Mouse (Mus musculus): Measurements from ENCODE around the gene Gm49450. TPM values are rescaled to one million over a fixed set of nuclear protein-coding genes. Genes with fewer than 3 reads are reported as not detected.
"Not testable (repeated sequence)": the region's sequence is repeated elsewhere in the genome, so short reads cannot be mapped to it uniquely, and the experiment has no call there.

The Gm49450 gene
- polyA plus RNA-seq, 1 experiment from 2014 or later: not detected

GRCm38 (mm10) chr15:98952063-98952455 lies 1.3 kb downstream of the Gm49450 start:
- Histone ChIP-seq H3K36me3 (replicated peaks) (0 out of 2 replicates have a peak, but pooled peaks cover 4% of the 10 kb centered on the region), H3K4me1 (replicated peaks) (peaks cover 22% of the 10 kb centered on the region), H3K27me3 (peaks cover 26% of the 10 kb centered on the region), H3K9me3 (replicated peaks) (no peaks in the 10 kb centered on the region), H3K4me3 (replicated peaks) (peak overlapping the region; percentile 27), H3K9ac (no peak overlapping the region), H3K4me2 (peak overlapping the region; percentile 35), H3K27ac (replicated peaks) (no peak overlapping the region)
- WGBS (ENCODE audit: insufficient replicate concordance): 36% methylated on average over 5 of the region's 5 CpGs
- no peak for ATAC-seq (ENCODE audit: insufficient read depth)

DNA sequence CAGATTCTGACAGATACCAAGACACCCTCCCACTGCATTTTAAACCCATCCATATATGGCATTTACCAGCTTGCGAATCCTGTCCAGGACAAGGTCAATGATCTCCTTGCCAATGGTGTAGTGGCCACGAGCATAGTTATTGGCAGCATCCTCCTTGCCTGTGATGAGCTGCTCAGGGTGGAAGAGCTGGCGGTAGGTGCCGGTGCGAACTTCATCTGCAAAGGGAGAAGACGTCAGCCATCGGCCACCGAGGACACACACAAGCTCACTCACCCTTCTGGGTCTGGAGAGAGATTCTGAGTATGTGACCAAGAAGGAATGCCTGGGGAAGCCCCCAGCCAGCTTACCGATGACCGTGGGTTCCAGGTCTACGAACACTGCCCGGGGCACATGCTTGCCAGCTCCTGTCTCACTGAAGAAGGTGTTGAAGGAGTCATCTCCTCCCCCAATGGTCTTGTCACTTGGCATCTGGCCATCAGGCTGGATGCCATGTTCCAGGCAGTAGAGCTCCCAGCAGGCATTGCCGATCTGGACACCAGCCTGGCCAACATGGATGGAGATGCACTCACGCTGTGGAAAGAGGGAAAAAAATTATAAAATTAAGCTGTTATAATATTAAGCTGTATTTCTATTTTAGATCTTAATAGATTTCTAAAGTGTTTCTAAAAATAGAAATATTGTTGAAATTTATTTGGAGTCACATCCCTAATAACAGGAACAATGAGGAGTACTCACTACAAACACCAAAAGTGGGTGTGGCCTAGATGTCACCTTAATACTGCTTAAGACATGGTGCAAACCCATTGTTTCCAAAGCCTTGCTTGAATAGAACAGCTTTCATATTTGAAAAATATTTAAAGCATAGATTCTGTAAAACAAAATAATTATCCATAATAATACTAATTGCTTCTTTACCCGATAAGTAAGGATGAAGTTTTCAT lies 2.0 kb downstream of the Gm49450 start:
- not testable (repeated sequence) for H3K9me3 ChIP-seq (replicated peaks); H3K36me3 ChIP-seq (replicated peaks); ATAC-seq (ENCODE audit: insufficient read depth); H3K27ac ChIP-seq (replicated peaks); H3K4me2 ChIP-seq; H3K9ac ChIP-seq
- H3K4me1 ChIP-seq (replicated peaks): peaks cover 22% of the 10 kb centered on the region
- peak overlapping the region; percentile 27; the same call in 1 of the 2 replicates for H3K4me3 ChIP-seq (replicated peaks)
- peaks cover 26% of the 10 kb centered on the region for H3K27me3 ChIP-seq
- WGBS (ENCODE audit: insufficient replicate concordance): 80% methylated on average over 11 of the region's 15 CpGs

GRCm38 (mm10) chr15:98949607-98949892 lies 3.8 kb downstream of the Gm49450 start:
- 68% methylated on average over 3 of the region's 3 CpGs for WGBS (ENCODE audit: insufficient replicate concordance)
- H3K27ac ChIP-seq (replicated peaks): no peak overlapping the region
- 0 out of 2 replicates have a peak, but pooled peaks cover 4% of the 10 kb centered on the region for H3K36me3 ChIP-seq (replicated peaks)
- peaks cover 17% of the 10 kb centered on the region for H3K4me1 ChIP-seq (replicated peaks)
- no peak overlapping the region for H3K9ac ChIP-seq
- no peak overlapping the region for H3K4me2 ChIP-seq
- no peak overlapping the region for H3K4me3 ChIP-seq (replicated peaks)
- no peaks in the 10 kb centered on the region for H3K9me3 ChIP-seq (replicated peaks)
- H3K27me3 ChIP-seq: peaks cover 21% of the 10 kb centered on the region
- no peak for ATAC-seq (ENCODE audit: insufficient read depth)

- Histone ChIP-seq H3K4me1 (replicated peaks) (peaks cover 17% of the 10 kb centered on the region), H3K9ac (no peak overlapping the region), H3K36me3 (replicated peaks) (0 out of 2 replicates have a peak, but pooled peaks cover 4% of the 10 kb centered on the region), H3K4me2 (no peak overlapping the region), H3K27ac (replicated peaks) (no peak overlapping the region), H3K4me3 (replicated peaks) (no peak overlapping the region), H3K27me3 (peaks cover 16% of the 10 kb centered on the region), H3K9me3 (replicated peaks) (no peaks in the 10 kb centered on the region)
- 72% methylated on average over 6 of the region's 6 CpGs for WGBS (ENCODE audit: insufficient replicate concordance)
- ATAC-seq (ENCODE audit: insufficient read depth): no peak
Measured at GRCm38 (mm10) chr15:98948857-98949606, 4.3 kb downstream of the Gm49450 start.

- peaks cover 14% of the 10 kb centered on the region for H3K4me1 ChIP-seq (replicated peaks)
- peaks cover 9% of the 10 kb centered on the region for H3K27me3 ChIP-seq
- H3K4me2 ChIP-seq: no peak overlapping the region
- ATAC-seq (ENCODE audit: insufficient read depth): no peak
- H3K9ac ChIP-seq: no peak overlapping the region
- H3K4me3 ChIP-seq (replicated peaks): no peak overlapping the region
- no peaks in the 10 kb centered on the region for H3K9me3 ChIP-seq (replicated peaks)
- no peak overlapping the region for H3K27ac ChIP-seq (replicated peaks)
- 0 out of 2 replicates have a peak, but pooled peaks cover 4% of the 10 kb centered on the region for H3K36me3 ChIP-seq (replicated peaks)
Measured at GRCm38 (mm10) chr15:98948382-98948781, 5.0 kb downstream of the Gm49450 start.

DNA sequence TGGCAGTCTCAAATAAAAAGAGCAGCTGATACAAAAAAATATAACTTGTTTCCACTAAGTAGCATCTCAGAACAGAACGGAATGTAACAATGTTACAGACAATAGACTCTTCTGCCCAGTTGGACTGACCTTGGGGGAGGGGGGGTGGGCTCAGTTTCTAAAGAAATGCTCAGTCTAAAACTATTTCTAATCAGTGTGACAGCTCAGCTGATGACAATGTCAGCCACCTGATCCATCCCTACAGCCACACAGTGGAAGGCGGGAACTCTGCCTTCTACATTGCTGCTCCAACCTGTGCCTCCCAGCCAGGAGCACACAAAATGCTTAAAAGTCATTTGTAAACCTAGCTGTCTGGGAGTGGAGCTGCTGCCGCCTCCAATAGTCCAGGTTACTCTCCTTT lies 5.5 kb downstream of the Gm49450 start:
- H3K4me2 ChIP-seq: no peak overlapping the region
- H3K27ac ChIP-seq (replicated peaks): no peak overlapping the region
- 66% methylated on average over 3 of the region's 3 CpGs for WGBS (ENCODE audit: insufficient replicate concordance)
- H3K4me3 ChIP-seq (replicated peaks): no peak overlapping the region
- peaks cover 9% of the 10 kb centered on the region for H3K4me1 ChIP-seq (replicated peaks)
- H3K36me3 ChIP-seq (replicated peaks): 0 out of 2 replicates have a peak, but pooled peaks cover 4% of the 10 kb centered on the region
- H3K27me3 ChIP-seq: peaks cover 4% of the 10 kb centered on the region
- ATAC-seq (ENCODE audit: insufficient read depth): no peak
- no peaks in the 10 kb centered on the region for H3K9me3 ChIP-seq (replicated peaks)
- H3K9ac ChIP-seq: no peak overlapping the region

DNA sequence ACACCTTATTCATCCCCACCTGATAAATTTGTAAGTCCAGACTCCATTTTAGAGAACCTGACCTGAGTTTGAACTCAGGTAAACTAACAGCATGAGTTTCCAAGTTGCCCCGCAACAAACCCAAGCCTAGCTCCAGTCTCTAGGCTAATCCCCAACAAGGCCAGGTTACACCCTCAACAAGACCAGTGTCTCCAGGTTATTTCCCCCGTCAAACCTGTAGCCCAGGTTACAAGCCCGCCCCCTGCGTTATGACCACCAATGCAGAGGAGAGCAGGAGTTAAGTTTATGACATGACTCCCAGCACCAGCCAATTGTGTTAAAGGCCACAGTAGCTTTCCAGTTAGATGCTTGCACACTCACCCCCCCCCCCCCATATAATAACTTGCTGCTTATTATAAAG lies 10.2 kb downstream of the Gm49450 start:
- no peak for ATAC-seq (ENCODE audit: insufficient read depth)
- Histone ChIP-seq H3K36me3 (replicated peaks) (no peaks in the 10 kb centered on the region), H3K27ac (replicated peaks) (no peak overlapping the region), H3K27me3 (no peaks in the 10 kb centered on the region), H3K9me3 (replicated peaks) (no peaks in the 10 kb centered on the region), H3K4me1 (replicated peaks) (peaks cover 6% of the 10 kb centered on the region; the same call in 1 of the 2 replicates), H3K4me2 (no peak overlapping the region), H3K4me3 (replicated peaks) (no peak overlapping the region), H3K9ac (no peak overlapping the region)
- 78% methylated on average over 4 of the region's 4 CpGs for WGBS (ENCODE audit: insufficient replicate concordance)

- no peak overlapping the region for H3K4me3 ChIP-seq (replicated peaks)
- no peak overlapping the region for H3K4me2 ChIP-seq
- no peaks in the 10 kb centered on the region for H3K27me3 ChIP-seq
- H3K9me3 ChIP-seq (replicated peaks): no peaks in the 10 kb centered on the region
- no peak for ATAC-seq (ENCODE audit: insufficient read depth)
- H3K36me3 ChIP-seq (replicated peaks): no peaks in the 10 kb centered on the region
- H3K27ac ChIP-seq (replicated peaks): no peak overlapping the region
- 68% methylated on average over 4 of the region's 4 CpGs for WGBS (ENCODE audit: insufficient replicate concordance)
- peaks cover 6% of the 10 kb centered on the region; the same call in 1 of the 2 replicates for H3K4me1 ChIP-seq (replicated peaks)
- H3K9ac ChIP-seq: no peak overlapping the region
Measured at GRCm38 (mm10) chr15:98942081-98942480, 11.3 kb downstream of the Gm49450 start.

GRCm38 (mm10) chr15:98941539-98941938 lies 11.8 kb downstream of the Gm49450 start:
- Histone ChIP-seq H3K27ac (replicated peaks) (no peak overlapping the region), H3K27me3 (no peaks in the 10 kb centered on the region), H3K4me2 (no peak overlapping the region), H3K4me1 (replicated peaks) (peaks cover 9% of the 10 kb centered on the region; the same call in 1 of the 2 replicates), H3K4me3 (replicated peaks) (no peak overlapping the region), H3K36me3 (replicated peaks) (no peaks in the 10 kb centered on the region), H3K9ac (no peak overlapping the region), H3K9me3 (replicated peaks) (no peaks in the 10 kb centered on the region)
- 61% methylated on average over 2 of the region's 2 CpGs for WGBS (ENCODE audit: insufficient replicate concordance)
- ATAC-seq (ENCODE audit: insufficient read depth): no peak

DNA sequence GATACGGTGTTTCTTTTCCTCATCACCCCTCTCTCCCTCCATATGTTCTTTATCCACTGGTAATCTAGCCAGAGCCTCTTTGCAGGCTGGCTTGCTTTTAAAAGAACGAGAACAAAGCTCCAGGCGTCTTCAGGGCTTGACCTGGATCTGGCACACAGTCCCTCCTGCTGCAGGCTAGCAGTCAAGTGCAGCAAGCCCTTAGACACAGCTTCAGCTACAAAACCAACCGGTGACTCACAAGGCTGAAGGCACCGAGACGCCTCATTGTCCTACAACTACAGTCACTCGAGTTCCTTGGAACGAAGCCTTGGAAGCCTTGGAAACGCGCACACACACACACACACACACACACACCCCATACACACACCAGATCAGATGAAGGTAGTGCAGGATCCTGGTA lies 12.5 kb downstream of the Gm49450 start:
- H3K4me1 ChIP-seq (replicated peaks): peaks cover 14% of the 10 kb centered on the region

GRCm38 (mm10) chr15:98934217-98934839 lies 19.0 kb downstream of the Gm49450 start, which contains the start of gene Tuba1b:
Gene Tuba1b, minus strand, starts transcription at chr15:98934565.
- ATAC-seq (ENCODE audit: insufficient read depth): peak; percentile 94
- peaks cover 23% of the 10 kb centered on the region for H3K36me3 ChIP-seq (replicated peaks)
- WGBS (ENCODE audit: insufficient replicate concordance): under 1% methylated on average over 58 of the region's 58 CpGs
- H3K4me1 ChIP-seq (replicated peaks): peaks cover 33% of the 10 kb centered on the region
- no peaks in the 10 kb centered on the region for H3K9me3 ChIP-seq (replicated peaks)
- peak within 1 kb of the TSS; percentile 91 for H3K4me3 ChIP-seq (replicated peaks)
- no peaks in the 10 kb centered on the region for H3K27me3 ChIP-seq
- peak within 1 kb of the TSS; percentile 94 for H3K4me2 ChIP-seq
- H3K9ac ChIP-seq: peak within 1 kb of the TSS; percentile 93
- peak within 1 kb of the TSS; percentile 98 for H3K27ac ChIP-seq (replicated peaks)

More for the DNA sequence above, 12.5 kb downstream of the Gm49450 start:
- H3K27ac ChIP-seq (replicated peaks): no peak overlapping the region
- WGBS (ENCODE audit: insufficient replicate concordance): 72% methylated on average over 10 of the region's 10 CpGs
- H3K4me2 ChIP-seq: no peak overlapping the region
- no peaks in the 10 kb centered on the region for H3K9me3 ChIP-seq (replicated peaks)
- H3K4me3 ChIP-seq (replicated peaks): no peak overlapping the region
- H3K36me3 ChIP-seq (replicated peaks): no peaks in the 10 kb centered on the region
- no peaks in the 10 kb centered on the region for H3K27me3 ChIP-seq
- no peak for ATAC-seq (ENCODE audit: insufficient read depth)
- no peak overlapping the region for H3K9ac ChIP-seq

Data from liver, embryonic 15.5 days (tissue).